Mouse (Mus musculus) bone marrow macrophage, adult 2 months (primary cell): ENCODE measurements at regions not wholly inside any gene's neighbourhood (a gene's known extent, or its start where the extent isn't known, plus 50 kb on each side); places are given as distances from the start of the nearest gene placed in this dataset.

Source experiments
- CTCF ChIP-seq: IDR thresholded peaks from 2 replicates; pipeline ENCODE4 v1.5.1; 2012; ENCODE audit warnings: low read depth, mild to moderate bottlenecking, low read length, moderate library complexity
- POLR2A ChIP-seq: IDR thresholded peaks from 2 replicates; pipeline ENCODE4 v1.6.1; 2012; ENCODE audit warnings: mild to moderate bottlenecking, low read depth, low read length, borderline replicate concordance

DNA sequence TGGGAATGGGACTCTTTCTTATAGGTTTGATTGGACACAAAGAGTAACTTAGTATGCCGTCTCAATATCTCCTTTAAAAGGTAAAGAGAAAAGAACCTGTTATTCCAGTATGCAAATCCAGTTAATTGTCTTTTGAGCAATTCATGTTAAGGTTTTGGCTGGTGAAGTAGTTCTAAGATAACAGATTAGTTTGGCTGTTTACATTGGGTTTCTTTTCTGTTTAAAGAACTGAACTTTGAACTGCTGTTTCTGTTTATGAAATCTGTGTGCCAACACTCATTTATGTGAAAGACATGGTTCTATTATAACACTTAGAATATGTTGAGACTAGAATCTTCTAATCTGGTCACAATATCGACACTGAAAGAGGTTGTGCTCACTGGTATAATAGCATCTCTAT is 85.2 kb upstream of the Crygf start:
- TF ChIP-seq CTCF (no peak), POLR2A (no peak)
